Mouse (Mus musculus) T-helper 2 cell (primary cell): Measurements from ENCODE around the gene Fosb.

Experiments
- in situ Hi-C: fragments of 300-600 bp; cut with MboI, MseI; formaldehyde crosslinking; loops from one replicate; pipeline ENCODE4 v1.15.1; 2025; ENCODE audit warnings: high pct_unique_total_duplicates

The Fosb gene

DNA sequence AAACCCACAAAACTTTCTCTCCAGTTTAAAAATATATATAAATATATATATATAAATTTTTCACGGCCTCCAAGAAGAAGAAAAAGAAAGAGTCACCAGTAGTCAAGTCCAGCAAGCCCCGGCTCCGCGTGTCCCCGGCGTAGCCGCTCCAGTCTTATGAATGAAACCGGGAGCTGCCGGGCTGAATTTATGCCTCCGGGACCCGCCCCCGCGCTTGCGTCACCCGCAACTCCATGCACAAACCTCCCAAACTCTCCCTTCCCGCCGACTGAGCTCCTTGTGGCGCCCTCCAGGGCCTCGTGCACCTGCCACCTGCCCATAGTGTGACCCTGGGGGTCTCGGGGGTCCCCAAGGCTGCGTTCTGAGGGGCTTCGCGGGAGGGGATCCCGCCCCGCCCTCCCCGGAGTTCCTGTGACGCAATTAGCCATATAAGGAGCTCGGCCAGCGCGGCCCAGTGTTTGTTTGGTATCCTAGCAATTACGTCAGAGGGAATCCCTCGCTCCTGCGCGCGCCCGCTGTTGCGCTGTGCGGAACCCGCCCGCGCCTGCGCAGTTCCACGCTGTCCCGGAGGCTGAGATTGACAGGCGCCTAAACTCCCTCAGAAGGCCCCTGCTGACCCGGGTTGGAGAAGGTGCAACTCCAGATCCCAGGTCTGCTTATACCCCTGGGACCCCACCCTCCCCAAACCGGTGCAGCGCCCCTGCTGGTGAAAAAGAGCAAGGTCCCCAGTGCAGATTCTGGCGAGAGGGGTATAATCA is at the start of gene Fosb:
TSS of gene Fosb (minus strand) at position 168 of the 758 bp plus-strand sequence.
- in situ Hi-C loops, result loop anchor here (5.0 kb wide), 1 partner anchor 32 kb away; the partner anchor contains the start of gene Ercc1

DNA sequence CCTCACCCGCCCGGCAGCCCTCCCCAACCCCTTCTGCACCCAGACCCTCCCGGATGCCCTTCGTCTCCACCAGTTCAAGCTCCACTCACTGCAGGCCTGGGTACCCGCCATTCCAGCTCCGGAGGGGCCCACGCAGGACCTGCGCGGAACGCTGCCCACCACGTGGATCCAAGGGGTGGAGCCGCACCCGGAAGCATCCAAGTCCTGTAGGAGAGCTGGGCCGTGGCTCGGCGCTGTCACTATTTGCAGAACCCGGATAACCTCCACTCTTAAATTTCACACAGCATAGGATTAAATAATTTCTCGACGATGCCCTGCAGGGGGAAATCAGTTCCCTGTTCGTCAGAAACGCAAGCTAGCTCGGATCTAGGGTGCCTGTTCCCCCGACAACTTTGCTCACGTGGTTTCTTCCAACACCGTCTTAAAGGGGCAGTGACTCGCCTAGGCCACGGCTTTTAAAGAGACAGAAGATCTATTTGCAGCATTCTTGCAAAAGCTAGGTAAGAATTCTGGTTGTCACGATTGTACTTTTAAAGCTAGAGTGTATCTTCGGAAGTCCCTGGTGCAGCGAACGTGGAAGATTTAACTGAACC is 49.5 kb upstream of the Fosb start, which contains the start of the genes Cd3eap and Ppp1r13l:
TSS of gene Cd3eap (minus strand) at position 185 of the 593 bp plus-strand sequence.
TSS of gene Ppp1r13l (plus strand) at position 451 of the 593 bp plus-strand sequence.
- in situ Hi-C loops, result no loop called here

DNA sequence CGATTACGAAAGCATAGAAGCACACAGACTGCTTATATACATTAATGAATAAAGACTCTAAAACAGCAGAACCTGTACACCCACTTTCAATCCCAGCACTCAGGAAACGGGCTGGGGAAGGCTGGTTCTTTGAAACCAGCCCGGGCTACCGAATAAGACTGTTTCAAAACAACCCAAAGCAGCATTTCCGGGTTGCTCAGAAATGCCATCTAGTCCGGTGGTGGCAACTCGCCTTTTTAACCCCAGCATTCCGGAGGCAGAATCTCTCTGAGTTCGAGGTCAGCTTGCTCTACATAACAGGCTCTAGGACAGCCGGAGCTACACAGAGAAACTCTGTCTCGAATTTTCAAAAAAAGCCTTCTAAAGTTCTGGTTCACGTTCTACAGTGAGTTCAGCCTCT is 48.8 kb upstream of the Fosb start:
- in situ Hi-C loops, result no loop called here

DNA sequence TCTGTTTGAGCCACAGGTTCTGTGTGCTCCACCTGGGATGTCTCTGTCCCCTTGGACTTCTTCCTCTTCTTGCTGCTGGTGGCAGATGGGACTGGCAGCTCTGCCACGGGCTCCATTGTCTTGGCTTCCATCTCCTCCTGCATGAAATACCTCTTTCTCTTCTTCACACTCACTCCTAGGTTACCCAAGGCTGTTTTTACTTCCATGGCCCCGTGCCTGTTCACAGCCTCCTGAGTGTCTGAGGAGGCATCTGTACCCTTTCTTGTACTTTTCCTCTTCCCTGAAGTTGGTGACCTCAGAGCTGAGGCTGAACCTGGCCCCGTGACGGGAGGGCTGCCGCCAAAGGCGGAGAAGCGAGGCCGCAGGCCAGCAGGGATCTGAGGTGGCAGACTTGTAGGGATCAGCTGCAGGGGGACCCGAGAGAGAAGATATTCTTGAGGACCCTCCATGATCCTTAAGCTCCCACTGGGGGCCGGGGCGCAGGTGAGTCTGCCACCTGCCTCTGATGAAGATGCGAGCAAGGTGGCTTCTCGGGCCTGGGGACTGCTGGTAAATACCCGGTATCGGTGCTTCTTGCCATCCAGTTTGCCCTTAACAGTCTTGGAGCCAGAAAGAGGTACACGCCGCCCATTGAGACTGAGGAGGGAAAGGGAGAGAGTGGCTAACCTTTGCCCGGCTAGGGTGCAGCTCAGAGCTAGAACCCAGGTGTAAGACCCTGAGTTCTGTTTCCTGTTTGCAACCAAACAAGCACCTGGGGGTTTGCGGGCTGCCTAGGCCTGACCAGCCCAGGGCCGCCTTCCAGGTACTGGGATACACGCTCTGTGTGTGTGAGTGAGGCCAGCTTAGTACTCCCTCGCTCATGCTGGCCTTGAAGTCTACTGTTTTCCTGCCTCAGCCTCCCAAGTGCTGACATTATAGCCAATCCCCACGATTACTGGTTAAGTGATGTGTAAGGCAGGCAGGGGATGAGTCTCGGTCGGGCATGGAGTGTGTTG is 47.8 kb upstream of the Fosb start:
- in situ Hi-C loops, result no loop called here

DNA sequence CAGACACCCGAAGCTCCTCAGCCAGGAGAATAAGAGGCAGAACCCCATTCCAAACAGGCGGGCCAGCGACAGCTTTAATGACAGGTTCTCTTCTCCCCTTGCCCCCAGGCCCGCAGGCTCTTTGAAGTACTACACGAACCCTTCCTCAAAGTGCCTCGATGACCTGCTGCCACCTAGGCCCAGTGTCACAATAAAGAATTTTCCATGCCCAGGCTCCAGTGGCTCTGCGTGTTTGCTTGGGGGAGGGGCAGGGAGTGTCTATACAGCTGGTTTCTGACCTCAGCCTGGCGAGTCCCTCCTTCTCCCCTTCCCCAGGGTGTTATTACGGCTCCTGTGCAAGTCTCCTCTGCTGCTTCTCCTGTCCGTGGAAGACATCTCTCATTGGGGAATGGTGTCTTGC is 46.5 kb upstream of the Fosb start:
- in situ Hi-C loops, result no loop called here

DNA sequence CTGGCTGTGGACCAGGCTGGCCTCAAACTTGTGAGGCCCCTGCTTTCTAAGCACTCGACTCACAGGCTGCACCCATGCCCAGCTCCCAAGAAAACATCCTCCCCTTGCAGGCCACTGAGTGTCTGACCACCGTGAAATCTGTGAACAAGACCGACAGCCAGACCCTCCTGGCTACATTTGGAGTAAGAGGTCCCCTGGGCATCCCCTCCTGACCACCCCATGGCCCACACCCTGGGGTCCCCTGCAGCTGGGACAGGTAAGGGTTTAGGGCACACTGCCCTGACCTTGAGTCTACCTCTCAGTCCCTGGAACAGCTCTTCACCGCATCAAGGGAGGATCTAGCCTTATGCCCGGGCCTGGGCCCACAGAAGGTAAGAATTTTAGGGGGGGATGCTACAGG is 45.1 kb upstream of the Fosb start:
- in situ Hi-C loops, result no loop called here

DNA sequence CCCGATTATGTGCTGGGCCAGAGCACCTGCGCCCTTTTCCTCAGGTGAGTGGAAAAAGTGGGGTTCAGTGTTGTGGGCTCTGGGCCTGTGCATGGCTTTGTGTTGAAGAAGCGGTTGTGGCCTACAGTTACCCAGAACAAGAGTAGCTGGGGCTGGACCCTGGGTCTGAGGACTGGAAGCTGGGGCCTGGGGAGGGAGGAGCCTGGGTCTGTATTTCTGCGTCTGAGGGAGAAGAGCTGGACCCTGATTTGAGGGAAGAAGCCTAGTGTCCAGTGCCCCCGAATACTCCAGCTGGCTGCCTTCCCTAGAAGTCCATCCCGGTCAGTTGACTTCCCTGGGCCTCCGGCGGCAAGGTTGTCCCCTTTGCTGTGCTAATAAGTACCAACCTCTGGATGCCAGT is 40.4 kb upstream of the Fosb start:
- in situ Hi-C loops, result no loop called here

DNA sequence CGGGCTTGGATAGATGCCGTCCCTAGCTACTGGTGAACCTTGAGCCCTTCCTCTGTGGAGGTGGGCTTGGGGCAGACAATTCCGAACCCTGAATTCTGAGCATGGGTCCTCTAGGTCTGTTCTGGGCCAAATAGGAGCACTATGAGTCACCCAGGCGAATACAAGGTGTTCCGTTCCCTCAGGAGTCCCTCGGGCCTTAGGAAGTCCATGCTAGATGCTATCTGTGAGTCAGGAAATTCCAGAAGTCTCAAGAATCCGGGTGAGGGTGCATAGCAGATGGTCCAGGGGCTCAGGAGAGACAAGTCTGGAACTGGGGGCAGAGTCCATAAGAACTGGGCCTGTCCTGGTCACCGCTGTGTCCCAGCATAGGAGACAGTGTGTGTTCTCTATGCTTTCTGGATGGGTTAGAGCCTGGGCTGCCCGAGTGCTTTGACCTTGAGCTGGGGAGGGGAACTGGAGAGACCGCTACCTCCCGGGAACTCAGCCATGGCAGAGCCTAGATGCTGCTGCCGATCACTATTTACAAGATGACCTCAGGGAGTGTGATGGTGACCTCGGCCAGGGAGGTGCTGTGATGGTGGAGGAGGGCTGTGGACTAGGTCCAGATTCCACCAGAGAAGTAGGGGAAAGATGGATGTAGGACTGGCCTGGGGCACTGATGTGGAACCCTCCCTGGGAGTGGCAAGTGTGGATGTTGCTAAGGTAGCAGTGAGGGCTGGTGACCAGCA is 39.5 kb upstream of the Fosb start:
- in situ Hi-C loops, result no loop called here

DNA sequence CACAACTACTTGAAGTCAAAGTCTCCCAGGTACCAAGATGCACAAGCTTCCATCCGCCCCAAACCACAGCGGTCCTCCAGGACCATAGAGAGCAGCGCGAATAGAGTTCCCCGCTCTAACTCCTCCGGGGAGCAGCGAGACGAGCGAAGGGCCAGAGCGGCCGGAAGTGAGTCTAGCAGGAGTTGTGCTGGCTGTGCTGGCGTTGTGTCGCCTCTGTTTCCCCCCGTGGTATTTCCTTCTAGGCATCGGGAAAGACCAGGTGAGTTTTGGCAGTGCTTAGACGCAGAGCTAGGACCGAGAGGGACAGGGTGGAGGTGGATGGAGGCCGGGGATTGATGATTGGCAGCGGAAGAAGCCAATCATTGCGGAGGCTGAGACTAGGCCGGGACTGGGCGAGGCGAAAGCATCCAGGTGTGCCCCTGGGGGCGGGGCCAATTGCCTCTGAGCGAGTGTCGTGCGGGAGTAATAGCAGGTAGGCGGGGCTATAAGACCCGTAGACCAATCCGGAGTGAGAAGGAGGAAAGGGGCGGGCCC is 35.2 kb upstream of the Fosb start:
- in situ Hi-C loops, result loop anchor here (5.0 kb wide), 1 partner anchor 38 kb away; no protein-coding TSS in a partner anchor

DNA sequence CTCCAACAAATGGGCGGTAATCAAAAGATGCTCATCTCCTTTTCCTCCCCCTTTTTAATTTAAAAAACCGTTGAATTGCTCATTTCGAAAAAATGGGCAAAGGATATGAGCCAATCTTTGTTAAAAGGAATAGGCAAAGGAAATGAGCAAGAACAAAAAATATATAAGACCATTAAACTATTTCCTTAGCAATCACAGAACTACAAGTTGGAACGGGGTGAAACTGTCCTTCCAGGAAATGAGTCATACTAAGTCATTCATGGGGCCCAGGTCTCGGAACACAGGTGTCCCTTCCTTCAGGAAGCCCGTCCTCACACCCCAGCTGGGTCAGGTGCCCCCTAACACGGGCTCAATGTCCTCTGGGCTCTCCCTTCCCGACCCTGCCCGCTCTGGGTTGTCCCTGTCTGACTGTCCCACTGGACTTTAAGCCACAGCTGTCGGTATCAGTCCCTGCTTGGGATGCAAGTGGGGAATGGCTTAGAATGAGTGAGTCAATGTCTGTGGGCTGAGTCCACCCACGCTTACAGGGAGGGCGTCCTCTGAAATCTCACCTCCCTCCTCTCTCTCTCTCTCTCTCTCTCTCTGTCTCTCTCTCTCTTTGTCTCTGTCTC is 34.5 kb upstream of the Fosb start, which contains the start of gene Ercc1:
TSS of gene Ercc1 (plus strand) at position 542 of the 611 bp plus-strand sequence.
- in situ Hi-C loops, result loop anchor here (5.0 kb wide), 1 partner anchor 37 kb away; no protein-coding TSS in a partner anchor

DNA sequence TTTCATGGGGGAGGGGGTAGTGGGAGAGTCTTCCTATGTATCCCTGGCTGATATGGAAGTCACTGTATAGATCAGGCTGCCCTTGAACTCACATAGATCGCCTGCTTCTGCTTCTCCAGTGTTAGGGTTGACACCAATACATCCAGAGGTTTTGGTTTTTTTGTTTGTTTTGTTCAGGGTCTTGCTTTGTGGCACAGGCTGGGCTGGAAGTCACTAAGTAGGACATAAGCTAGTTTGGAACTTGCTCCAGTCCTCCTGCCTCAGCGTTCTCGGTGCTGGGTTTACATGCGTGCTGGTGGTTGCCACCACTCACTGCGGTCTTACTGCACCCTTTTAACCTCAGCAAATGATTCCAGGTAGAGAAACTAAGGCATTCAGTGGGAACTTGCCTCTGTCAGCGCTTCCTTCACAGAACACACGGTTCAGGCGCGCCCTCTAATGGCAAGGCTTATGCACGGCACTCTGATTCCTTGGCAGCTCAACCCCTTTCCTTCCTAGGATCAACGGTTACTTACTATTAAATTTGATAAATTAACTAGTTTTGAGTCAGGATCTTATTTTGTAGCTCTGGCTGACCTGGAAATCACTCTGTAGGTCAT is 33.5 kb upstream of the Fosb start:
- in situ Hi-C loops, result loop anchor here (5.0 kb wide), 1 partner anchor 36 kb away; no protein-coding TSS in a partner anchor

DNA sequence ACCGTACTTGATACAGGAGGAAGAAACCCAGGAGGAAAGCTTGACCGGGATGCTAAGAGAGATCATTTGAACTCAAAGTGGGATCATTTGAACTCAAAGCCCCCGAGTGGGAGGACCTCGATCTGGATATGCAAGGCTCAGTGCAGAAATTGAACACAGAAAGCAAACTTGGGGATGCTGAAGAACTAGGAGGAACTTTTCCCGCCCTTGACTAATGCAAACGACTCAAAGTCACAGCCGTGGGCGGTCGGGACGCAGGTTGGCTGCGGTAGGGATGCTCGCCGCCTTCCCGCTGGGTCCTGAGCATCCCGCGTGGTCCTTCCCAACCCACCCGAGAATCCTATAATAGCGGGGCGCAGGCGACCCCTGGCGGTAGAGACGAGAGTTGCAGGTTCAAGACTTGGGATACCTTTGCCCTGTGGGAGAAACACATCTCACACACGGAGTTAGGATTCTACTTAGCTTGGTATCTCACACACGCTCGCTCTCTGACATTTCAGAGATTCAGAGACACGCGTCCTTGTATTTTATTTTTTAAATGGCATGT is 32.7 kb upstream of the Fosb start:
- in situ Hi-C loops, result loop anchor here (5.0 kb wide), 1 partner anchor 35 kb away; no protein-coding TSS in a partner anchor

DNA sequence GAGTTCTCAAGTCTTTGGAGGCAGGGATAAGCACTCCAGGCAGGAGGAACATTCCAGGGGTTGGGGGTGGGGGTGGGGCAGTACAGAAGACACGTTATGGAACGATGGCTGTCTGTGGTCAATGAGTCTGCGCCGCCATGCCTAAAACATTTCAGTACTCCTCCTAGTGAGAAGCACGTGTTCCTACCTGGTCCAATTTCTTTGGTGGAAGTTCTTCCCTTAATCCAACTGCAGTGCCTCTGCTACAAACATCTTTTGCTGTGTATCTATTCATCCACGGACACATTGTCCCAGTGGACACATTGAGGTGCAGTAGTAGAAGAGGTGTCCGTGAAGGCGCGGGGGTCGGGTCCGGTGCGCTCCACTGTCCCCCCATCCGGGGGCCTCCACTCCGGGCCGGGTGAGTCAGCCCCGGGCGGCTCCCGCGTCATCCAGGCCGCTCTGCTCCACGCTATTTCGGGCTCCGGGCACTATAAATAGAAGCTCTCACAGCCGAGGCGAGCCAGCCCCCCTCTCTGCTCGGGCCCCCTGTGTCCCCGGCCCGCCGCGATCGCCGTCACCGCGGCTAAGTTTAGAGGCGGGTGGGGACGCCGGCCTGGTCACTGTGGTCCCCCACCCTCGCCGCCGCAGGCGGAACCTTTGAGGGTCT is 32.0 kb upstream of the Fosb start:
- in situ Hi-C loops, result loop anchor here (5.0 kb wide), 1 partner anchor 35 kb away; no protein-coding TSS in a partner anchor

DNA sequence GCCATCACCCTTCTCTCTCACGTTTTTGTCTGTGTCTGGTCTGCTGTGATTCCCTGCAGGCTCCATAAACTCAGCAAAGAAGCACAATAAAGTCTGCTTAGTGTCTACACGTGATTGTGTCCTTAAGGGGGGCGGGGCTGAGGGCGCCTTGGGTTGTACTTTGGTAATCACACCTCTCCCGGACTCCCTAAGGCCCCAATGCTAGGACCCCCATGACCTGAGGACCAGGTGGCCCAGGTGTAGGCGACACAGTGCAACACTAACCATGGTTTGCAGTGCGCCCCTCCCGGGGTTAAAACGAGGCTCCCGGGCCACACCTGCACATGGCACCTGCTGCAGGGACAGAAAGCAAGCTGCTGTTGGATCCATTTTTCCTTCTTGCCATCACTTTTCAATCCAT is 31.4 kb upstream of the Fosb start:
- in situ Hi-C loops, result loop anchor here (5.0 kb wide), 1 partner anchor 34 kb away; no protein-coding TSS in a partner anchor

DNA sequence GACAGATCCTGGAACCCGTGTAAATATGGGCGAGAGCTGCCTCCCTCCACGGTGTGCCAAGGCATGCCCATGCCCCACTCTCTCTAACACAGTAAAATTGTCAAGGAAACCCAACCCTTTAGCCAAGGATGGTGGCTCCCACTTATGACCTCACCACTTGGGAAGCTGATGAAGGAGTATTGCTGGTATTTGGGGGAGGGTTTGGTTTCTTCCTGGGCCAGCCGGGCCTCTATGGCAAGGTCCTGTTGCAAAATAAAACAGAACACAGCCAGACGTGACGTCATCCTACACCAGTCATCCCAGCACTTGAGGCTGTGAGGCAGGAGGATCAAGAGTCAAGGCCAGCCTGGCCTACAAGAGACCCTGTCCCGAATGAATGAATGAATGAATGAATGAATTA is 28.7 kb upstream of the Fosb start:
- in situ Hi-C loops, result no loop called here

DNA sequence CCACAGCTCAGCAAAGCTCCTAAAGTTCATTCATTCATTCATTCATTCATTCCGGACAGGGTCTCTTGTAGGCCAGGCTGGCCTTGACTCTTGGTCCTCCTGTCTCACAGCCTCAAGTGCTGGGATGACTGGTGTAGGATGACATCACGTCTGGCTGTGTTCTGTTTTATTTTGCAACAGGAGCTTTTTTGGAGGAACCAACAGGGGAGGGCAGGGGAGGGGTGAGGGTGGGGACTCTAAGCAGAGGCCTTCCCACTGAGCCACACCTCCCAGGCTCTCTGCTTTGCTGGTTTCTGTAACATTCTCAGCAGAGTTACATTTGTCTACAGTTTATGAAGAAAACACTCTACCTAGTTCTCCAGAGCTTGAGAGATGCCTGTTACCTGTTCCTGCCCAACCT is 28.2 kb upstream of the Fosb start:
- in situ Hi-C loops, result no loop called here

DNA sequence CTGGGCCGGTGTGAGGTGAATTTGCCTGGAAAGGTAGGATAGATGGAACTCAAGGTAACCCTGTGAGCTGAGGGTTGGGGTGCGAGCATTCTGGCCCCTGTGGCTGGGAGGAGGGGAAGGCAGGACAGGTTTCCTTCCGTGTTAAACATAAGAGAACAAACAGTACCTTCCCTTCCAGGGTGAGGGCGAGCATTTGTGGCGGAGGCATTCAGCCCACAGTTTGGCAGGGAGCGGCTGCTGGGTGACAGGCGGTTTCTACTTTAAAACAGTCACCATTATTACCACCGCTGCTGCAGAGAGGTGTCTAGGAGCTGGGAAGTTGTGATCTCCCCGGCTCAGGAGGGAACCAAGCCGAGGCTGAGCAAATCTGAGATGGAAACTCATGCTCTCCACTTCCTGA is 27.3 kb upstream of the Fosb start:
- in situ Hi-C loops, result no loop called here

DNA sequence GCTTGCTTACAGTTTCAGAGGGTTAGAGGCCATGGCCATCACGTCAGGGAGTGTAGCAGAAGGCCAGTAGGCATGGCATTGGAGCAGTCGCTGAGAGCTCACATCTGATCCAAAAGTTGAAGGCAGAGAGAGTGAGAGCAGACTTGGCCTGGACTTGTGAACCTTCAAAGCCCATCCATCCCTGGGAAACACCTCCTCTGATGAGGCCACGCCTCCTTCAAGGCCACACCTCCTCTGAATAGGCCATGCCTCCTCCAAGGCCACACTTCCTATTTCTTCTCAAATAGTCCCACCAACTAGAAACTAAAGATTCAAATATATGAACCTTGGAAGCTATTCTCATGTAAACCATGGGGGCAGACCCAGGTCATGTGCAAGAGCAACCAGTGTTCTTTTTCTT is 25.7 kb upstream of the Fosb start:
- in situ Hi-C loops, result no loop called here
